Mouse (Mus musculus): ENCODE measurements around the gene Ccdc85c. TPM values are rescaled to one million over a fixed set of nuclear protein-coding genes. Genes with fewer than 3 reads are reported as not detected.

Gene Ccdc85c
- 10 to 100 TPM; 63.8 to 64.7 TPM for total RNA-seq (2021)
- long read RNA-seq, experiment 1, full-length matches to known transcripts = 1 of 7 reads
- long read RNA-seq, experiment 1, partial matches to known transcripts = 0 of 7 reads
- long read RNA-seq, experiment 1, other reads (novel, unspliced or antisense) = 6 of 7 reads
- long read RNA-seq, experiment 2, full-length matches to known transcripts = 2 of 7 reads
- long read RNA-seq, experiment 2, partial matches to known transcripts = 0 of 7 reads
- long read RNA-seq, experiment 2, other reads (novel, unspliced or antisense) = 5 of 7 reads

GRCm38 (mm10) chr12:108274661-108275507 is at the start of gene Ccdc85c:
TSS of gene Ccdc85c (minus strand) at chr12:108275425.
- peak; percentile 39 to 43 for DNase-seq (ENCODE audit: low spot score in 2 of 2)
- intact Hi-C loops (cut with DNase I) = loop anchor here (5.0 kb wide), 2 partner anchors 43 to 68 kb away; no protein-coding TSS in a partner anchor

- intact Hi-C loops (cut with DNase I) = no loop called here
- no peak for DNase-seq (ENCODE audit: low spot score in 2 of 2)
Measured at GRCm38 (mm10) chr12:108320096-108320495, 44.9 kb upstream of the Ccdc85c start.

- intact Hi-C loops (cut with DNase I) = no loop called here
Measured at GRCm38 (mm10) chr12:108318499-108318898, 43.3 kb upstream of the Ccdc85c start.

GRCm38 (mm10) chr12:108317826-108318430 is 42.7 kb upstream of the Ccdc85c start:
- no peak for DNase-seq (ENCODE audit: low spot score in 2 of 2)
- intact Hi-C loops (cut with DNase I) = no loop called here

More at GRCm38 (mm10) chr12:108318499-108318898, 43.3 kb upstream of the Ccdc85c start:
- no peak for DNase-seq (ENCODE audit: low spot score in 2 of 2)

- DNase-seq (ENCODE audit: low spot score in 2 of 2) = no peak
- intact Hi-C loops (cut with DNase I) = no loop called here
Measured at GRCm38 (mm10) chr12:108317201-108317738, 42.0 kb upstream of the Ccdc85c start.

GRCm38 (mm10) chr12:108316655-108317054 is 41.4 kb upstream of the Ccdc85c start:
- DNase-seq (ENCODE audit: low spot score in 2 of 2) = no peak
- intact Hi-C loops (cut with DNase I) = no loop called here

GRCm38 (mm10) chr12:108315818-108316217 is 40.6 kb upstream of the Ccdc85c start:
- no peak for DNase-seq (ENCODE audit: low spot score in 2 of 2)
- intact Hi-C loops (cut with DNase I) = no loop called here

- DNase-seq (ENCODE audit: low spot score in 2 of 2) = no peak
- intact Hi-C loops (cut with DNase I) = no loop called here
Measured at GRCm38 (mm10) chr12:108313244-108313772, 38.1 kb upstream of the Ccdc85c start.

GRCm38 (mm10) chr12:108312432-108312851 is 37.2 kb upstream of the Ccdc85c start:
- intact Hi-C loops (cut with DNase I) = no loop called here
- DNase-seq (ENCODE audit: low spot score in 2 of 2) = no peak

GRCm38 (mm10) chr12:108311741-108312290 is 36.6 kb upstream of the Ccdc85c start:
- no peak for DNase-seq (ENCODE audit: low spot score in 2 of 2)
- intact Hi-C loops (cut with DNase I) = no loop called here

GRCm38 (mm10) chr12:108310456-108311027 is 35.3 kb upstream of the Ccdc85c start:
- intact Hi-C loops (cut with DNase I) = no loop called here
- DNase-seq (ENCODE audit: low spot score in 2 of 2) = no peak

GRCm38 (mm10) chr12:108310041-108310440 is 34.8 kb upstream of the Ccdc85c start:
- no peak for DNase-seq (ENCODE audit: low spot score in 2 of 2)
- intact Hi-C loops (cut with DNase I) = no loop called here

- no peak for DNase-seq (ENCODE audit: low spot score in 2 of 2)
- intact Hi-C loops (cut with DNase I) = no loop called here
Measured at GRCm38 (mm10) chr12:108309116-108309794, 34.0 kb upstream of the Ccdc85c start.

GRCm38 (mm10) chr12:108308363-108308856 is 33.2 kb upstream of the Ccdc85c start:
- no peak for DNase-seq (ENCODE audit: low spot score in 2 of 2)

GRCm38 (mm10) chr12:108307553-108307952 is 32.3 kb upstream of the Ccdc85c start:
- DNase-seq (ENCODE audit: low spot score in 2 of 2) = peak in 1 of 2 experiments; percentile 56
- intact Hi-C loops (cut with DNase I) = no loop called here

More at GRCm38 (mm10) chr12:108308363-108308856, 33.2 kb upstream of the Ccdc85c start:
- intact Hi-C loops (cut with DNase I) = no loop called here

- DNase-seq (ENCODE audit: low spot score in 2 of 2) = no peak
Measured at GRCm38 (mm10) chr12:108305812-108306794, 30.9 kb upstream of the Ccdc85c start, which contains the start of gene Hhipl1. TSS of gene Hhipl1 (plus strand) at chr12:108306270.

GRCm38 (mm10) chr12:108305172-108305571 is 29.9 kb upstream of the Ccdc85c start:
- DNase-seq (ENCODE audit: low spot score in 2 of 2) = no peak
- intact Hi-C loops (cut with DNase I) = no loop called here

More at GRCm38 (mm10) chr12:108305812-108306794, 30.9 kb upstream of the Ccdc85c start, which contains the start of gene Hhipl1:
- intact Hi-C loops (cut with DNase I) = no loop called here

Data from left cerebral cortex, postnatal 14 days (tissue).